25 mouse cellular contexts compared by ENCODE assay signal in the genomic region with DNA sequence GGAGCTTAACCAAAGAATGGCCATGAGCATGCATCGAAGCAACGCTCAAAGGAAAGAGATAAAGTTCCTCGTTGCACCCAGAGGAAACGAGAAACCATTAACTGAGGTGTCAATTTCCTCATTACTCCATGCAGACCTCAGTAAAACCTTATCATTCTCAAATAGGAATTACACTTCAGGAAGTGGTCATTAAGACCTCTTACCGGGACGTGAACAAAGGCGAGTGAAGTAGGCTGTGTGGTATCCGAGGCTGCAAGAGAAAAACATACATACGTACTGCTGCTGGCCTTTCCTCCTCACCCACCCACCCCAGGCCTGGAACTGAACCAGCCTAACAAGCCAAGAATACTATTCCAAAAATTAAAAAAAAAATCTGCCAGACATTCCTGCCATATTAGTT.
DNase-seq lines count a peak whose midpoint lies in the region; ATAC-seq and TF ChIP-seq lines count a peak whose summit lies in the region.
"Had no signal": no experiment of that assay in that cellular context is flagged by ENCODE, and none has a peak within 500 bp of the region (broad histone marks: within the 10 kb centered on the region; RNA-seq: fewer than 3 reads in every experiment).

No protein-coding gene starts in this region.

- no peak for TF ChIP-seq CTCF in kidney, adult 2 months (conservative IDR thresholded peaks at IDR 0.05; ENCODE audit: insufficient read depth, insufficient read length, low read depth, low read length)

- H3K27me3 ChIP-seq in megakaryocyte, embryonic 14.5 days (replicated peaks) = peaks cover 24% of the 10 kb centered on the region
- H3K27me3 ChIP-seq in kidney, adult 2 months (replicated peaks; ENCODE audit: control insufficient read depth, insufficient read depth, low read length) = no peaks in the 10 kb centered on the region
- H3K27me3 ChIP-seq: embryonic facial prominence, embryonic 13.5 days; forebrain, embryonic 12.5 days; forebrain, embryonic 15.5 days; heart, embryonic 12.5 days; heart, embryonic 15.5 days; hindbrain, embryonic 13.5 days; intestine, embryonic 15.5 days; Patski had no signal

- H3K4me3 ChIP-seq in megakaryocyte, embryonic 14.5 days (replicated peaks) = peak overlapping the region; percentile 7
- no peak overlapping the region for H3K4me3 ChIP-seq in kidney, adult 2 months (ENCODE audit: insufficient read depth, low read depth, low read length)
- H3K4me3 ChIP-seq: embryonic facial prominence, embryonic 10.5 days; embryonic facial prominence, embryonic 13.5 days; erythroblast, embryonic 14.5 days; forebrain, embryonic 12.5 days; forebrain, embryonic 15.5 days; heart, embryonic 12.5 days; heart, embryonic 15.5 days; hindbrain, embryonic 10.5 days; hindbrain, embryonic 13.5 days; intestine, embryonic 15.5 days had no signal

- H3K9me3 ChIP-seq in megakaryocyte, embryonic 14.5 days = no peaks in the 10 kb centered on the region
- H3K9me3 ChIP-seq: embryonic facial prominence, embryonic 10.5 days; embryonic facial prominence, embryonic 13.5 days; forebrain, embryonic 12.5 days; forebrain, embryonic 15.5 days; heart, embryonic 12.5 days; heart, embryonic 15.5 days; hindbrain, embryonic 10.5 days; hindbrain, embryonic 13.5 days; intestine, embryonic 15.5 days had no signal

- peak; percentile 44 for ATAC-seq in granulocyte monocyte progenitor cell, adult 5-6 weeks (replicated peaks; ENCODE audit: poor library complexity, severe bottlenecking)
- ATAC-seq: forebrain, embryonic 15.5 days; hindbrain, embryonic 16.5 days; intestine, embryonic 15.5 days; Patski had no signal

- no peak overlapping the region for H3K27ac ChIP-seq in kidney, adult 2 months (ENCODE audit: insufficient read depth, low read depth, low read length)
- H3K27ac ChIP-seq: embryonic facial prominence, embryonic 10.5 days; embryonic facial prominence, embryonic 13.5 days; forebrain, embryonic 12.5 days; heart, embryonic 15.5 days; hindbrain, embryonic 10.5 days; hindbrain, embryonic 13.5 days; intestine, embryonic 15.5 days had no signal

- intact Hi-C loops in heart, postnatal 10 days (cut with DNase I) = no loop called here

- peaks cover 23% of the 10 kb centered on the region for H3K4me1 ChIP-seq in megakaryocyte, embryonic 14.5 days
- no peaks in the 10 kb centered on the region for H3K4me1 ChIP-seq in kidney, adult 2 months (ENCODE audit: control insufficient read depth, insufficient read depth, low read length)
- H3K4me1 ChIP-seq: embryonic facial prominence, embryonic 10.5 days; forebrain, embryonic 12.5 days; heart, embryonic 12.5 days; heart, embryonic 15.5 days; hindbrain, embryonic 10.5 days; hindbrain, embryonic 13.5 days; intestine, embryonic 15.5 days had no signal

- no peaks in the 10 kb centered on the region for H3K36me3 ChIP-seq in megakaryocyte, embryonic 14.5 days (replicated peaks; ENCODE audit: low read length)
- no peaks in the 10 kb centered on the region for H3K36me3 ChIP-seq in kidney, adult 2 months (ENCODE audit: control insufficient read depth, insufficient read depth, low read length)
- H3K36me3 ChIP-seq: embryonic facial prominence, embryonic 10.5 days; embryonic facial prominence, embryonic 13.5 days; forebrain, embryonic 12.5 days; forebrain, embryonic 15.5 days; heart, embryonic 12.5 days; heart, embryonic 15.5 days; hindbrain, embryonic 10.5 days; hindbrain, embryonic 13.5 days; intestine, embryonic 15.5 days had no signal

- 62% methylated on average over 9 of the region's 9 CpGs for WGBS in kidney, adult 2 months

- TF ChIP-seq POLR2A in kidney, adult 2 months (IDR thresholded peaks at IDR 0.05; ENCODE audit: low read depth, low read length) = no peak

- DNase-seq in testis, postnatal 10 days (ENCODE audit: low spot score) = peak; percentile 13
- DNase-seq in testis, postnatal 14 days (ENCODE audit: low spot score) = no peak
- no peak for DNase-seq in kidney, adult 2 months
- no peak for DNase-seq in heart, postnatal 10 days
- DNase-seq: adrenal gland, postnatal 14 days; cerebellum, adult 11 months; cerebellum, adult 2 months; cerebellum, postnatal 25 days; embryo, embryonic 11 days; gastrocnemius, postnatal 10 days; gastrocnemius, postnatal 36 days had no signal
